Mouse (Mus musculus) left cerebral cortex, adult 8-10 months (tissue): Measurements from ENCODE around the gene Tcf15. TPM values are rescaled to one million over a fixed set of nuclear protein-coding genes. Genes with fewer than 3 reads are reported as not detected.

Experiments
- DNase-seq, 2 experiments: peaks; one replicate each; pipeline ENCODE4 v3.0.0; 2022; ENCODE audit warnings: low spot score in 2 of 2
- total RNA-seq, 4 experiments: library from RNA; stranded (reverse); gene quantifications; 2 replicates each; pipeline ENCODE4 v1.2.4; 2022

Tcf15 gene
- total RNA-seq, 4 experiments from 2014 or later, result 0.91 to 1.5 (median 1.0) TPM

GRCm38 (mm10) chr2:152119228-152119865, 24.0 kb upstream of the Tcf15 start:
- no peak for DNase-seq

DNA sequence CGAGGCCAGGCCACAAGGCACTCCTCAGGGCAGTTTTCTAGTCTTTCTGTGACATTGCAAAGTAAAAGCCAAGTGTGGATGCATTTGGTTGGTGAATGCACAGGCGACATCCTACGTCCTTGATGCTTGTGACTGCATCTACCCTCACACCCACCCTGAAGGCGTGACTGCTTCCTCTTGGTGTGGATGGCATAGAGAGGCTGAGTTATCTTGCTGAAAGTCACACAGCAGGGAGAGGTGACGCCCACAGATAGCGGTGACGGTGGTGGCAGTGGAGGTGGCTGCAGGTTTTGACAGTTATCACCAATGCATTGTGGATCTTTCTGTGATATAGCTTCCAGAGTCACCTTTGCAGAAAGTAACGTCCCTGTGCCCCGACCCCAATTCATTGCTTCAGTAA, 20.5 kb upstream of the Tcf15 start:
- DNase-seq, result peak in 1 of 2 experiments; percentile 40

DNA sequence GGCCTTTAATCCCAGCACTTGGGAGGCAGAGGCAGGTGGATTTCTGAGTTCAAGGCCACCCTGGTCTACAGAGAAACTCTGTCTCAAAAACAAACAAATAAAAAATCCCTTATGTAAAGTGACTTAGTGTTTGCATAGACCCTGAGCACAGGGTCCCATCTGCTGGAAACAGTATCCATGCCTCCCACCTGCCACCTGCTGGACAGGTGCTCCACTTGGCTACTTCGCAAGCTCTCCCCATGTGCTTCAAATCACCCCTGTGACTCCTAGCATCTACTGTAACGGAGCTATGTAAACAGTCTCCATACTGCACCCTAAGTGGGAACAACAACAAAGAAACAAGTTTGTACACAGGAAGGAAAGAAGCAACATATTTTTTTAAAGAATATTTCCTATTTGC, 14.8 kb upstream of the Tcf15 start:
- no peak for DNase-seq

GRCm38 (mm10) chr2:152129778-152130177, 13.6 kb upstream of the Tcf15 start:
- peak in 1 of 2 experiments; percentile 68 for DNase-seq

DNA sequence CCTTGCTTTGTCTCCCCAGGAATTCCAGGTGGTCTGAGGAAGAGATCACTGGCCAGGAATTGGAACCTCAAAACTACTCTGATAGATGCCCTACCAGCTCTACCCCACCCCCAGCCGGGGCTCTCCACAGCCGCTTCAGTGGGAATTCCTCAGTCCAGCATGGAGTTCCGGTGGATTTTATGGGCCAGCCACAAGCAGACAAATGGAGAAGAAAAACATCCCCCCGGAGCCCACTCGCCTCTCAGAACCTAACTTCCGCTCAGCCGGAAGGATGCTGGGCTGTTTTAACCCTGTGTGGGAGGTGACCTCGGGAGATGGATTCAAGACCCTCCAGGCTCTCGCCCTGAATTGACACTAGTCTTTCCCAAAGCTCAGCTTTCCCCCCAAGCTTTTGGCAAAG, 11.3 kb upstream of the Tcf15 start:
- no peak for DNase-seq

- DNase-seq, result no peak
Observed at GRCm38 (mm10) chr2:152132691-152133090, 10.7 kb upstream of the Tcf15 start.

- no peak for DNase-seq
Observed at GRCm38 (mm10) chr2:152139191-152139987, 4.0 kb upstream of the Tcf15 start.

DNA sequence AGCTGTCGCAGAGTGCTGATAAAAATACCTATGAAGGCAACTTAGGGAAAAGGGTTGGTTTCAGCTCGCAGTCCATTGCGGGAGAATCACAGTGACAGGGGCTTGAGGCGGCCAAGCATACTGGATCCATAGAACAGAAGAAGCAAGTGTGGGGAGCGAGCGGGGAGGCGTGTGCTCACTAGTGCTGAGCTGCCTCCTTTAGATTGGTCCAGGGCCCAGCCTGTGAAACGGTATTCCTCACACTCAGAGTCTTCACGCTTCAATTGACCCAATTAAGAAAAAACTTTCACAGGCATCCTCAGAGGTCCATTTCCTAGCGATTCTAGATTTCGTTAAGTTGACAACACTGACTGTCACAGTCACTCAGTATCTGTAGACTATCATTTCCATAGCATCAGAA, 2.4 kb upstream of the Tcf15 start:
- DNase-seq, result no peak

DNA sequence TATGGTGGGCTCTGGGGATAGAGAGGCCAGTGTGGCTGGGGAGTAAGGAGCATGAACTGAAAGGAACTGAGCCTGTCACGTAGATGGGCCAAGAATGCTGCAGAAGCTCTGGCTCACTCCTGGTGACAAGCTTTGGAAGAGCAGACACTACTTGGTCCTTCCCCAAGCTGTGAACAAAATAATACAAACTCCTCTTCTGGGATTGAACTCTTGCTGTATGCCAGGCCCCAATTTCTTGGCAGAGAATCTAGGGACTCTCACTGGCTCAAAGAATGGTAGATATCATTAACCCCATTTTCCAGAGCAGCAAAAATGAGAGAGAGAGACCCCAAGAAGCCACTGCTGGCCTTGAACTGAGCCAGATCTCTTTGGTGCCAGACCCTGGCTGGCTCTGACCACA, 1.9 kb upstream of the Tcf15 start:
- no peak for DNase-seq

- DNase-seq, result no peak
Observed at GRCm38 (mm10) chr2:152142046-152142445, 1.3 kb upstream of the Tcf15 start.

DNA sequence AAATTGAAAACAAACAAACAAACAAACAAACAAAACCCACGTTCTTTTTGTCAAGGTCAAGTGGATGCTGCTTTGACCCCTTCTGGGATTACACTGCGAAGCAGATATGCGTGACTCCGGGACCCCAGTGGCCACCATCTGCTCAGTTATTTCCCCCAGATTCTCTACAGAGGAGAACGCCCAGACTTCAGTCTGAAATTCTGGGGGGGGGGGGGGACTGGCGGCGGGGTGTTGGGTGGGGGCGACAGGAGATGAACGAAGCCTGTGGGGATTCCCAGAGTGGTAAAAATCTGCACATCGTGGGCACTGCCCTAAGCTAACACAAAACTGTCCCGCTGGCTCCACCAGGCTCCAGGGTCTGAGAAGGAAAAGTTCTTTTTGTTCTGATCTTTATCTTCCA, 790 bp upstream of the Tcf15 start:
- DNase-seq, result no peak

DNA sequence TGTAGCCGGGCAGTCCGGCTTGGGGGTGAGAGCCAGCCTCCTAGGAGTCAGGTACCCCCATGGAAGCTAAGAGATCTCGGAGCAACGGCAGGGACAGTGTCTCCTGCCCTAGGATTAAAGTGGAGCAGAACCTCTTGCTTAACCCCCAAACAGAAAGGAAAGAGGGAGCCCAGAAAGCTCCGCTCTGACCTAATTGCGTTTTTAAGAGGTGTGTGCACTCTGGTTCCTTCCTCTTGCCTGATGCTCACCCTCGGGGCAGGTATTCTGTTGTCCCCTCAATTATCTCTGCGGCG, 743 bp downstream of the Tcf15 start:
- no peak for DNase-seq

DNA sequence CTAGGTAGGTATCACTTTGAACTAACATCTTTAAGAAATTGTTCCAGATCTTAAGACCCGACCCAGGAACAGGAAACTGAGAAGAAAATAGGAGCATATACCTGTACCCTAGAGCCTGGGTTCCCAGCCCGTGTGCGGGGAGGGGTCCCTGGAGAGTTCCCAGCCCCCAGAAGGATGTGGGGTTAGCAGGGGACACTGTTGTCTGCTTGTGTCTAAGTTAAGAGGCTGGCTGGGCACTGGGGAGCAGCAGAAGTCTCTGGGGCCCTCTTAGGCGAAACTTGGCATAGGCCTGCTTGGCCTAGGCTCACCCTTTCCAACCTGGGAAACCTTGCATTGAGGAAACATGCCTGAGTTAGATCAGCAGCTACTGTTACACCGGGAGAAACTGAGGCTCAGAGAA, 1.1 kb downstream of the Tcf15 start:
- DNase-seq, result no peak

GRCm38 (mm10) chr2:152145711-152146110, 2.4 kb downstream of the Tcf15 start:
- no peak for DNase-seq

DNA sequence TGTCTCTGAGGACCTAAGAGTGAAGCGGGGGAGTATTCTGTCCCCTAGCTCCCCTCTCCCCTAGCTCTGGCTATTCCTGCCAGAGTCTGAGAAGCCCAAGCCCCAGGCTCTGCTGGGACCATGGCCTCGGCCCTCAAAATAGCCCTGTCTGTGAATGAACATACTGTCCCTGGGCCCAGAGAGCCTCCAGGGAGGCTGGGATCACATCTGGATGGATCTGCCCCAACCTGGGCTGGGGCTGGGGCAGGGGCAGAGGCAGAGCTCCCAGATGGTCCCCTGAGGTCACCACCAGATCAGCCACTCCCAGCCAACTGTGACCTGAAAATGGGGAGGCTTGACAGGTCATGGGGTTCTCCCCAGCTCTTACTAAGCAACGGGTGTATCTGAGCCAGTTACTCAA, 3.7 kb downstream of the Tcf15 start:
- DNase-seq, result no peak

DNA sequence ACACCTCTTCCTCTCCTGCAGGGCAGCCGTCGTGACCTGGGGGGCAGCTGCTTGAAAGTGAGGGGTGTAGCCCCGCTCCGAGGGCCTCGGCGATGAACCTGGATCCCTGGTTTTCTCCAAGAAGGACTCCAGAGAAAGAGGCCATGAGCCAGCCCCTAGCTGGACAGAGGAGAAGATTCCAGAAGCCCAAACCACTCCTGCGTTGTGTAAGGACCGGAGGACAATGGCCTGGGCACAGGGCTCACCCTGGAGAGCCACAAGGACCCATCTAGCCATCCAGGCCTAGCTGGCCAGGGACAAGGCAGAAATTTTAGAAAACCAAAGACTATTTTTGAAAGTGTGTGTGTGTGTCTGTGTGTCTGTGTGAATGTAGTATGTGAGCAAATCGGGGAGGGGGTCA, 5.3 kb downstream of the Tcf15 start:
- DNase-seq, result no peak

DNA sequence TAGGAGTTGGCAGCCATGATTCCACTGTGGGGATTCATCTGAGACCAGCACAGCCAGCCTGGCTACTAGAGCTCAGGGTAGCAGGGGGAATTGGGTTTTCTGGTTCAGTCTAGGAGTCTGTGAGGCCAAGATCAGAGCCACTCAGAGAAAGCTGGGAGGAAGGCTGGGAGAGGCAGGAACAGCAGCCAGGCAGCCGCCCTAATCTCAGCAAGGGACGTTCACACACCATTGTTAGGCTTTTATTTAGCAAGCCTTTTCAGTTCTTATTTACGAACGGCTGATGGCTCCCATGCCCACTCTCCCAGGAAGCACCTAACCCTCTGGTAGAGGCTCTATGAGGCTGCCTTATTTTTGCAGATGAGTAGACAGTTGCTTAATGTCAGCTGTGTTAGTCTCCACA, 6.5 kb downstream of the Tcf15 start:
- no peak for DNase-seq

- DNase-seq, result no peak
Observed at GRCm38 (mm10) chr2:152150373-152150772, 7.0 kb downstream of the Tcf15 start.

DNA sequence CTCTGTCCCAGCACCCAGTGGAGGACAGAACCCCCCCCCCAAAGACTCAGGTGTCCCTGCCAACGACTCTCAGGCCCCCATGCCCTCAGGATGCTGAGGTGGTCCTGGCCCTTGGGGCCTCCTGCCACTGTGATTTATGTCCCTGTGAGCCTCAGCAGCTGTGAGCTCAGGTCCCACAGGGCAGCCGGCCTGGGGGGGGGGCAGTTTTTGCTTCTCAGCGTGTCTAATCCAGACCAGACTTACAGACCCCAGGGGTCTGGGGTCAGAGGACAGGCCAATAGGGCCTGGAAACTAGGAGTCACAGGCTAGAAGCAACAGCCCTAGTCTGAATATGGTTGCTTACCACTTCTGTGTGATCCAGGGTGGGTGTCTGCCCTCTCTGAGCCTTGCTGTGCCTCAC, 10.0 kb downstream of the Tcf15 start:
- DNase-seq, result no peak

- DNase-seq, result no peak
Observed at GRCm38 (mm10) chr2:152155414-152156208, 12.2 kb downstream of the Tcf15 start.

- no peak for DNase-seq
Observed at GRCm38 (mm10) chr2:152156471-152156870, 13.1 kb downstream of the Tcf15 start.

GRCm38 (mm10) chr2:152159487-152159886, 16.1 kb downstream of the Tcf15 start:
- no peak for DNase-seq

GRCm38 (mm10) chr2:152166257-152166656, 22.9 kb downstream of the Tcf15 start:
- DNase-seq, result no peak
